Mouse (Mus musculus): ENCODE measurements around the gene 4930524B15Rik.
"Not testable (repeated sequence)": the region's sequence is repeated elsewhere in the genome, so short reads cannot be mapped to it uniquely, and the experiment has no call there.

The 4930524B15Rik gene

DNA sequence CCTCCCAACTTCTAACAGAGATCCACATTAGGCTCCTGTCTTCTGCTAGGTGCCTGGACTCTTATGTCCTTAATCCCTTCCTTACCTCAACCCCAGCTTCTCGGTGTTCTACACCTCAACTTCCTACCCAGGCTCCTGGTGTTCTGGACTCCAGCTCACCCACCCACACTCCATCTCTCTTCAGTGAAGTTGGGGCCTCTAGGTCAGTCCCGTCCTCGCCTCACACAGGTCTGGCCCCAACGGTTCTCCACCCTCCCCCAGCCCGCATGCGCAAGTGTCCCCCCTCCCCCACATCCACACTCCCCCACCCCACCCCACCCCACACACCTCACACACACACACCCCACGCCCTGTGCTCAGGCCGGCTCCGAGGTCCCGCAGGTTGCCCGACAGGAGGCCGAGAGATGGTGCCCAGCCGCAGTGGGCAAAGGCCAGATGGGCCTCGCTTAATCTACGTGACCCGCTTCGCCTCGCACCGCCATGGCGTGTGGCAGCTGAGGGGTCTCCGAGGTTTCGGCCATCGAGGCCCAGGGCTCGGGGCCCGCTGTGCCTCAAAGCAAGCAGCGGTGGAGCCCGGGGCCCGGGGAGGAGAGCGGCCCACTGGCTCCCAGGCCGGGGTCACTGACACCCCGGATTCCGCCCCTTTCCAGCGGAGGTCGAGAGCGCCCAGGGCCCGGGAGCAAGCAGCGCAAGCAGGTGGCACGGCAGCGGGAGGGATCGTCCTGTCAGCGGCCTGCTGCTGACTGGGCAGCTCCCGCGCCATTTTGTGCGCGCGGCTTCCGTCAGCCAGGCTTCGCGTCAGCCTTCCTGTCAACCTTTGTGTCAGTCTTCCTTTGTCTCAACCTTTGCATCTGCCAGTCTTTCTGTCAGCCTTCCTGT is at the start of gene 4930524B15Rik:
TSS of gene 4930524B15Rik (plus strand) at position 337 of the 879 bp plus-strand sequence.
- DNase-seq (ENCODE audit: low read depth, low spot score): no peak

- DNase-seq (ENCODE audit: low read depth, low spot score): no peak
These were observed 47.6 kb upstream of the 4930524B15Rik start for GRCm38 (mm10) chr11:31917769-31918168.

- no peak for DNase-seq (ENCODE audit: low read depth, low spot score)
These were observed 35.3 kb upstream of the 4930524B15Rik start for GRCm38 (mm10) chr11:31930051-31930450.

DNA sequence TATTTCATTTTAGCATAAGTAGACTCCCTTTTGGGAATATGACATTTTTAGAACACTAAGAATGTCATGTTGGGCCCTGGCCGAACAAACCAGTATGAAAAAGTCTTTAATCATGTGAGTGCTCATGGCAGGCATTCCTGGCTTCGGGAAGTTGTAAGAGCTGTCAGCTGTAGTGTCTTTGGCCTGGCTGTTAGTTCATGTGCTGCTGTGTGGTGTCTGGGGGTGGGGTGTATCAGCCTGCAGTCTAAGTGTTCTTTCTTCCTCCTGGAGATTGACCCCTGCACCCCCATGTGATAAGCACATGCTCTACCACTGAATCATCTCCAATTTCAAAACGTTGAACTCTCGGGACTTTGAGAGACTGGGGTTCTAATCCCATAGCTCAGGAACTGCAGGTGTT is 29.7 kb upstream of the 4930524B15Rik start:
- no peak for DNase-seq (ENCODE audit: low read depth, low spot score)

GRCm38 (mm10) chr11:31936910-31937525 is 28.4 kb upstream of the 4930524B15Rik start:
- no peak for DNase-seq (ENCODE audit: low read depth, low spot score)

- no peak for DNase-seq (ENCODE audit: low read depth, low spot score)
These were observed 24.3 kb upstream of the 4930524B15Rik start for GRCm38 (mm10) chr11:31940898-31941639.

GRCm38 (mm10) chr11:31941640-31942638 is 23.5 kb upstream of the 4930524B15Rik start:
- peak; percentile 37 for DNase-seq (ENCODE audit: low read depth, low spot score)

DNA sequence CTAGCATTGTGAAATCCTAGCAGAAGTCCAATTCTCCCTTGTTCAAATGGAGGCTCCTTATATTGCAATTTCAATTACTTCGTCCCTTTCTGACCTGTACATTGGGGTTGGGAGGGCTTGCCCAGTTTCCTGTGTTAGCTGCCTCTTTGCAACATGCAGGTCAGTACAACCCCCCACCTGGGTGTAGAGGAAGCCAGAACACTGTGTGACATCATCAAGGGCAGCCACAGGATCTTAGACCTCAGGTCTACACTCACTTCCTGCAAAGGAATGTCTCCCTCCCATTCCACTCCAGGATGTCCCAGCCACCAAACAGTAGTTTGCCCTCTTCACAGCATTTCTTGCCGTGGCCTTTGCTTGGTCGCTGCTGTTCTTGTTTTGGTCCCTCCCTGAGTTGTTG is 19.9 kb upstream of the 4930524B15Rik start:
- no peak for DNase-seq (ENCODE audit: low read depth, low spot score)

- peak; percentile 80 for DNase-seq (ENCODE audit: low read depth, low spot score)
These were observed 16.7 kb upstream of the 4930524B15Rik start for GRCm38 (mm10) chr11:31948462-31949330.

DNA sequence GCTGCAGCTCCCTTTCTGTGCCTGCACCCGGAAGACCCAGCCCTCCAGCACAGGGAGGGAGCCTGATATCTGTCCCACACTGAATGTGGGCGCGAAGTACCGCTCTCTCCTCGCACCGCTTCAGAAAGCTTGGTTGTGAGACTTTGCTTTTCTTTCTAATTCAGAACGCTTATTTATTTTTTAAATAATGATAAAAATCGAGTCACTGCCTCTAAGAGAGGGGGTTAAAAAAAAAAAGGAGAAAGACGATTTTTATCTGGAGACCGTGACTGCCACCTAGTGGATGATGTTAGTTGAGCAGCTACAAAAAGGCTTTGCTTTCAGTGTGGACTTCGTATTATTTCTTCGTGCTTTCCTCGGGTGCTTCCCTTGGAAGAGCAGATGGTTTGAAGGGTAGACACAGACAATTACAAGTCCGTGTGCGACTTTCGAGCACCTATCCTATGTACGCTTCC is 16.0 kb upstream of the 4930524B15Rik start:
- DNase-seq (ENCODE audit: low read depth, low spot score): peak; percentile 83

DNA sequence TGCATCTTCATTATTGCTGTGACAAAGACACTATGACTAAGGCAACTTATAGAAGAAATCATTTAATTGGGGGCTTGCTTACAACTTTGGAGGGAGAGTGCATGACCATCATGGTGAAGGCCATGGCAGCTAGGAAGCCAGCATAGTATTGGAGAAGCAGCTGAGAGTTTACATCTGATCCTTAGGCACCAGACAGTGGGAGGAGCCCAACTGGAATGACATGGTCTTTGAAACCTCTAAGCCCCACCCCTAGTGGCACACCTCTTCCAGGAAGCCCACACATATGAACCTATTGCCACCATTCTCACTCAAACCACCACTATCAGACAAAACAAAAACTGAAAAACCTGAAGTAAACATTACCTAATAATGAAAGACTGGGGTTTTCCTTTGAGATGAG is 5.3 kb upstream of the 4930524B15Rik start:
- DNase-seq (ENCODE audit: low read depth, low spot score): no peak

DNA sequence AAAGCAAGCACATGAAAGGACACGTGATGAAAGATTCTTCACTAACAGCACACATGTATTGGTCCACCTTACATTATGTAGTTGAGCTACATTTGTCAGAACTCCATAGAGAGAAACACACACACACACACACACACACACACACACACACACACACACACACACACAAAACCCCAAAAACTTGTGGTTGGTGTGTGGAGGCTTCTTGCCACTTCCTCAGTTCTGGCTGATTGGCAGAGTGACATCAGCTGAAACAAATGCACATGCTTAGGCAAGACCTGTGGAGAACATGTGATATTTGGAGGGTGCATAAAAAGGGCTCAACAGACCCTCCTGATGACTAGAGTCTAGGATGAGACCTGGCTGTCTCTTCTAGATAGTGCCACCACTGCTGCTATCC is 1.4 kb upstream of the 4930524B15Rik start:
- DNase-seq (ENCODE audit: low read depth, low spot score): peak; percentile 54

DNA sequence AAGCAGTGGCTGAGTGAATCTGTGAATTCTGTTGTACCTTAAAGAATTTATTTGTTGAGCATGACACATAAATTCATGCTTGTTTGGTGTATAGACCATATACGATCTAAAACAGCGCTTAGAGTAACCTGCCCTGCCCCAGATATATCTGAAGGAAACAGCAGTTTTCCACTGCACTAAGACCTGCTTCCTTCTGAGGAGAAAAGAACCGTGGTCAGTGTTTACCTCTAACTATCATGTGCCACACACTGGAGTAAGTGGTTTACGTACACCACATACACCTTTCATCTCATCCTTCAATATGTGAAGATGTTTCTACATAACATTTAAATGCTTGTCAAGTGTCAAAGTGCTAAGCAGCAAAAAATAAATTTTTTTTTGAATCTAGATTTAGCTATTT is 8.7 kb downstream of the 4930524B15Rik start:
- DNase-seq (ENCODE audit: low read depth, low spot score): no peak

- no peak for DNase-seq (ENCODE audit: low read depth, low spot score)
These were observed 9.4 kb downstream of the 4930524B15Rik start for GRCm38 (mm10) chr11:31974826-31975225.

DNA sequence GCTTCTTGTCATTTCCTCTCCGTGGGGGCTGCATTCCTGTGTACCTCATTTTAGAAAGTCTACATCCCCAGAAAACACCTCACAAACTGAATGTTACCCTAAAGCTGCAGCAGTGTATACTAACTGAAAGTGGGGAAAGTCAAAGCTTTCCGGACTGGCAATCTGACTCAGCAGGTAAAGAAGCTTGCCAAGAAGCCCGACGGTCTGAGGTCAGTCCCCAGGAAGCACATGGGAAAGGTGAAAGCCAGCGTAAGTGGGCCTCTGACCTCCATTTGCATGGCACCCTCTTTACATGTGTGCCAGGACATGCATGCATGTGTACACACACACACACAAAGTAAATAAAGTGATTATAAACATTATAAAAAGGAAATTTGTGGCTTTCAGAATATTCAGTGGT is 10.3 kb downstream of the 4930524B15Rik start:
- DNase-seq (ENCODE audit: low read depth, low spot score): no peak

GRCm38 (mm10) chr11:31976137-31976536 is 10.7 kb downstream of the 4930524B15Rik start:
- DNase-seq (ENCODE audit: low read depth, low spot score): no peak

GRCm38 (mm10) chr11:31980089-31980488 is 14.7 kb downstream of the 4930524B15Rik start:
- DNase-seq (ENCODE audit: low read depth, low spot score): not testable (repeated sequence)

DNA sequence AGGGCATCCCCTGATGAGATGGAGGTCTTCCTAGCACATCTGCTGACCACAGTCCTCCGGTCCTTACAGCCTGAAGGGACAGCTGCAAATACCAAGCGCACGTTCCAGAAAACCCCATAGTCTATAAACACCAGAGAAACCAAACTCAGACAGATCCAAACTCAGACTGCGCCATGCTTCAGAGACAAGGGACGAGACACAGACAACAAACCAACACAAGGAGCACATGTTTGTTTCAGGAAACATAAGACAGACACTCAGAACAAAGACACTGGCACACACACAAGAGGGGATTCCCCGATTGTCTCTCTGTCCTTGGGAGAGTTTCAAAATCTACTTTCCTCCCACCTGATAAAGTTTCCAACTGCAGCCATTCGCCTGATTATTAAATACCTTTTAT is 16.4 kb downstream of the 4930524B15Rik start:
- no peak for DNase-seq (ENCODE audit: low read depth, low spot score)

- not testable (repeated sequence) for DNase-seq (ENCODE audit: low read depth, low spot score)
These were observed 17.0 kb downstream of the 4930524B15Rik start for GRCm38 (mm10) chr11:31982247-31982943.
